Mouse (Mus musculus) c-Kit-positive CD71-positive TER-119-negative erythroid progenitor cells, embryonic 14.5 days (primary cell): ENCODE data around the gene Gm16440.
"Not testable (repeated sequence)": the region's sequence is repeated elsewhere in the genome, so short reads cannot be mapped to it uniquely, and the experiment has no call there.

ENCODE experiments used
- DNase-seq: peaks from one replicate; pipeline ENCODE4 v3.0.0-alpha.2; 2013; ENCODE audit warnings: low read depth

Gm16440 gene

DNA sequence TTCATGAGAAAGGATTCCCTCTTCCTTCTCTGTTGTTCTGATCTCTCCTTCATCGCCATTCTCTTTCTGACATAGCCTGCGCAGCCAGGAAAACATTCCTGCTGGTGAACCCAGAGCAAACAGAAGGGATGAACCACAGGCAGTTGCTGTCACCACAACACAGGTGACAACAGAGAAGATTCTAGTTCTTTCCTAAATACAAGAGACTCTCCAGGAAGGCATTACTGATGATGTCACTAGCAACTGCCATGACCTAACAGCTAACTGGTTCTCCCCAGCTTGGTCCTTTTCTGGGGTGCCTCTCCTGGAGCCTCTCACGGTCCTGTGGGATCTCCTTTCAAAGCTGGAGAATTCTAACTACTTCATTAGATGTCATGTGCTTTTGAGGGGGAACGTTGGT is at the start of gene Gm16440:
Gene Gm16440, minus strand, starts transcription at position 101 of the 400 bp plus-strand sequence.
- DNase-seq, result not testable (repeated sequence)

DNA sequence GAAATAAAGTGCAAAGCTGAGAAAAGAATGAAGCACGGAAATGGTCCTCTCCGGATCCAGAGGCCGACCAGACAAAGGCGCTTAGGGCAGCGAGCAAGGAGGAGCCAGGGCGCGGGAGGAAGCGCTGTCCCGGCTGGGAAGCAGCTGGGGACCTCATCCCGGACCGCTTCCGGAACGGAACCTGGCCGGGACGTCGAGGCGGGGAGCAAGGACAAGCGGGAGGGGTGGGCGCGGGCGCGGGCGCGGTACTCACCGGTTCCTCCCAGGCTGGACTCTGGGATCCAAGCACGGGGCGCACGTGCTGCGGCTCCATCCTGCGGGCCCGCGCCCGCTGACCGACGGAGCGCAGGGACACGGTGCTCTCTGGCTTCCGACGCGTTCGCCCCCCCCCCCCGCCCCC is 36.6 kb upstream of the Gm16440 start:
- DNase-seq, result not testable (repeated sequence)

DNA sequence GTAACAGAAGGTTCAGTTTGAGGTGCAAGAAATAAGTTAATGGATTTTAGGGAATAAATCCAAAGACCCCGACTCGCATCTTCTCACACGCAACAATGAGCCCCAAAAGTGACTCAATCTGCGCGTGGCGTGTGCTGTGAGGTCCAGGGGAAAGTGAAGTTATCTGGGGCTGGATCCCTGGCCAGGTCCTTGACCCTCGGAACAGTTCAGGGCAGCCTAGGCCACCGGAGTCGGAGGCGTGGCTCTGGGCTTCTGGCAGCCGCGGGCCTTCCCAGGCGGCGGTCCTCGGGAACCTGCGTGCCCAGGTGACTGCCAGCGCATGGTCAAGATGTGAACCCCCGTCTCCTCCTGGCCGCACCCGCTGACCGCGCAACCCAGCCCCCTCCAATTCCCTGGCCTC is 36.2 kb upstream of the Gm16440 start:
- not testable (repeated sequence) for DNase-seq

DNA sequence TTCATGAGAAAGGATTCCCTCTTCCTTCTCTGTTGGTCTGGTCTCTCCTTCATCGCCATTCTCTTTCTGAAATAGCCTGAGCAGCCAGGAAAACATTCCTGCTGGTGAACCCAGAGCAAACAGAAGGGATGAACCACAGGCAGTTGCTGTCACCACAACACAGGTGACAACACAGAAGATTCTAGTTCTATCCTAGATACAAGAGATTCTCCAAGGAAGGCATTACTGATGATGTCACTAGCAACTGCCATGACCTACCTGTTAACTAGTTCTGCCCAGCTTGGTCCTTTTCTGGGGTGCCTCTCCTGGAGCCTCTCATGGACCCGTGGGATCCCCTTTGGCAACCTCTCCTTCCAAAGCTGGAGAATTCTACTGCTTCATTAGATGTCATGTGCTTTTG is 22.3 kb upstream of the Gm16440 start, which contains the start of gene Gm3591:
Gene Gm3591, minus strand, starts transcription at position 101 of the 400 bp plus-strand sequence.
- not testable (repeated sequence) for DNase-seq

DNA sequence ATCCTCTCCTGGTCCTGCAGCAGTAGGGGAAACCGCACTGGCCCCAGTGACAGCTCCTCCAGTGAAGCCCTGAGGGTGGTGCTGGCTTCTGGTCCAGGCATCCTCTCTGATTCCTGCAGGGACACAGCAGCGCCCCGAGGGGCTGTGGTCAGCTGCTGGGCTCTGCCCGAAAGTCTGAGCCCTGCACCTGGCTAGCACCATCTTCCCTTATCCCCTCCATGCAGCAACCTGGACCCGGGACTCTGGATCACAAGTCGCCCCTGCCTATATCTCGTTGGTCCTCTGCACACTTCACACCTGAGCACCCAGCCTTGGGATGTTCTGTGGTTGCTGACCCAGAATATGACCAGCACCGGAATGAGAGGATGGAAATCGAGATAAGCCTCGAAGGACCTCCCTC is 46.5 kb downstream of the Gm16440 start, which contains the start of gene Gm3618:
Gene Gm3618, minus strand, starts transcription at position 101 of the 400 bp plus-strand sequence.
- not testable (repeated sequence) for DNase-seq
